8 mouse cellular contexts compared by ENCODE assay signal in the genomic region with DNA sequence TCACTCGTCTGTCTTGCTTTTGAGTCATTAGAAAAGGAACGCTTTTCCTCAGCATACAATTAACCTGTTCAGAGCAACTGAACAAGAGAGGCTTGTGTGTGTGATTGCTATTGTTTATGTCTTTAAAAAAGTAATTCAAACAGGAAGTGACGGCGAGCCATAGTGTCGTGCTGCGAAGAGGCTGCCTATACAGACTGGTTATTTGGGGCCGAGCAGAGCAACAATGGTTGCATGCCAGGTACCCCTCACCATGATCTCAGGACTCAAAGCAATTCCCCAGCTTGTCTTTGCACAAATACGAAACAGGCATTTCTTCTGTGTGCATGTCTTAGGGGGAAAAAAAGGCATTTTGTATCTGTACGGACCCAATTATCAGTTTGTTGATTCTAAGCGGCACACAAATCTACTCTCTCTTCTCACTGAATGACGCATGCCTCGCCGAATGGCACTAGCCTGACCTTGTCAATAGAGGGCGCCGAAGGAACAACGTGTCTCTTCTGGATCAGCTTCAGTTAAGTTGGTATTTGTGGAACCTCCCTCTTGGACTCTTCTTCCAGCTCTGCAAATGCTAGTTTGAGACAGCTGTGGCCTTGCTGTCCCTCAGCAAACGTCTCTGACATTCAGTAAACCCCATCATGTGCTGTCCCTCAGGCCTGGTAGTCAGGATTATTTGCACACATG.
DNase-seq lines count a peak whose midpoint lies in the region; ATAC-seq and TF ChIP-seq lines count a peak whose summit lies in the region.

No protein-coding gene starts in this region.

- no peak for ATAC-seq in forebrain, postnatal 0 days
- peak; percentile 71; the same call in 1 of the 2 replicates for ATAC-seq in hindbrain, embryonic 11.5 days (ENCODE audit: low FRiP score)
- peak; percentile 69 for ATAC-seq in lung, embryonic 15.5 days (ENCODE audit: borderline replicate concordance, extremely low read depth, low FRiP score, low TSS enrichment)
- no peak for ATAC-seq in monocyte, adult 5-6 weeks (replicated peaks; ENCODE audit: insufficient number of reproducible peaks, low FRiP score, low TSS enrichment, poor library complexity, severe bottlenecking)

- no peak overlapping the region for H3K27ac ChIP-seq in ES-Bruce4 (ENCODE audit: insufficient read depth, low read length)
- H3K27ac ChIP-seq in forebrain, postnatal 0 days (ENCODE audit: low read depth, low read length), result no peak overlapping the region
- H3K27ac ChIP-seq in hindbrain, embryonic 11.5 days (ENCODE audit: low read depth, low read length), result no peak overlapping the region
- H3K27ac ChIP-seq in lung, embryonic 15.5 days, result no peak overlapping the region

- no peak for TF ChIP-seq POLR2A in ES-Bruce4 (IDR thresholded peaks at IDR 0.05; ENCODE audit: insufficient read depth, low read length)

- 29% methylated on average over 17 of the region's 17 CpGs for WGBS in forebrain, postnatal 0 days
- 37% methylated on average over 17 of the region's 17 CpGs for WGBS in hindbrain, embryonic 11.5 days
- WGBS in lung, embryonic 15.5 days, result 29% methylated on average over 17 of the region's 17 CpGs

- peak overlapping the region; percentile 34 for H3K4me2 ChIP-seq in forebrain, postnatal 0 days (ENCODE audit: low read depth)
- H3K4me2 ChIP-seq in hindbrain, embryonic 11.5 days (replicated peaks; ENCODE audit: low read depth, low read length), result no peak overlapping the region
- H3K4me2 ChIP-seq in lung, embryonic 15.5 days, result peak overlapping the region; percentile 33; the same call in 1 of the 2 replicates

- no peaks in the 10 kb centered on the region for H3K4me1 ChIP-seq in ES-Bruce4 (ENCODE audit: control insufficient read depth, insufficient read depth, low read length)
- H3K4me1 ChIP-seq in forebrain, postnatal 0 days (ENCODE audit: insufficient read depth), result no peaks in the 10 kb centered on the region
- H3K4me1 ChIP-seq in hindbrain, embryonic 11.5 days (replicated peaks; ENCODE audit: control insufficient read depth, insufficient read depth, low read length), result no peaks in the 10 kb centered on the region
- peaks cover 4% of the 10 kb centered on the region; the same call in 1 of the 2 replicates for H3K4me1 ChIP-seq in lung, embryonic 15.5 days

- TF ChIP-seq EP300 in ES-Bruce4 (IDR thresholded peaks at IDR 0.05; ENCODE audit: insufficient read depth, low read depth, low read length), result no peak

- peak; percentile 79 for TF ChIP-seq CTCF in ES-Bruce4 (IDR thresholded peaks at IDR 0.05; ENCODE audit: low read depth, low read length)
- peak; percentile 71 for TF ChIP-seq CTCF in forebrain, postnatal 0 days (IDR thresholded peaks at IDR 0.05; ENCODE audit: low read depth)

- no peak overlapping the region for H3K4me3 ChIP-seq in ES-Bruce4 (ENCODE audit: low read depth, low read length)
- H3K4me3 ChIP-seq in forebrain, postnatal 0 days (ENCODE audit: low read depth, low read length), result no peak overlapping the region
- H3K4me3 ChIP-seq in hindbrain, embryonic 11.5 days (ENCODE audit: low read depth, low read length), result no peak overlapping the region
- no peak overlapping the region for H3K4me3 ChIP-seq in lung, embryonic 15.5 days

- no peak overlapping the region for H3K9ac ChIP-seq in ES-Bruce4 (ENCODE audit: low read depth, poor library complexity, severe bottlenecking)
- no peak overlapping the region for H3K9ac ChIP-seq in forebrain, postnatal 0 days
- H3K9ac ChIP-seq in hindbrain, embryonic 11.5 days (ENCODE audit: low read depth, low read length), result no peak overlapping the region
- H3K9ac ChIP-seq in lung, embryonic 15.5 days, result no peak overlapping the region

- DNase-seq in c-Kit-positive CD71-negative TER-119-negative erythroid progenitor cells, embryonic 14.5 days (ENCODE audit: low read depth), result peak; percentile 49
- peak; percentile 79 for DNase-seq in forebrain, postnatal 0 days
- peak; percentile 75 for DNase-seq in hindbrain, embryonic 11.5 days (ENCODE audit: low spot score)
- DNase-seq in layer of hippocampus, adult 8-10 months (ENCODE audit: low spot score in 2 of 2), result peak; percentile 57 to 77
- peak; percentile 4 for DNase-seq in retina, adult 2 months (ENCODE audit: low read depth, low spot score)

- H3K27me3 ChIP-seq in ES-Bruce4 (ENCODE audit: control insufficient read depth, insufficient read depth, low read length, poor library complexity, severe bottlenecking), result no peaks in the 10 kb centered on the region
- no peaks in the 10 kb centered on the region for H3K27me3 ChIP-seq in forebrain, postnatal 0 days (ENCODE audit: insufficient read depth, low read length)
- H3K27me3 ChIP-seq in hindbrain, embryonic 11.5 days (ENCODE audit: control insufficient read depth, insufficient read depth, low read length), result no peaks in the 10 kb centered on the region
- no peaks in the 10 kb centered on the region for H3K27me3 ChIP-seq in lung, embryonic 15.5 days

- H3K36me3 ChIP-seq in ES-Bruce4 (ENCODE audit: control insufficient read depth, insufficient read depth, low read length, poor library complexity, severe bottlenecking), result no peaks in the 10 kb centered on the region
- no peaks in the 10 kb centered on the region for H3K36me3 ChIP-seq in forebrain, postnatal 0 days (ENCODE audit: insufficient read depth)
- H3K36me3 ChIP-seq in hindbrain, embryonic 11.5 days (ENCODE audit: control insufficient read depth, insufficient read depth, low read length), result no peaks in the 10 kb centered on the region
- no peaks in the 10 kb centered on the region for H3K36me3 ChIP-seq in lung, embryonic 15.5 days

- no peaks in the 10 kb centered on the region for H3K9me3 ChIP-seq in ES-Bruce4 (replicated peaks; ENCODE audit: control insufficient read depth, insufficient read depth, low read length, poor library complexity, severe bottlenecking)
- no peaks in the 10 kb centered on the region for H3K9me3 ChIP-seq in forebrain, postnatal 0 days (ENCODE audit: low read length)
- no peaks in the 10 kb centered on the region for H3K9me3 ChIP-seq in hindbrain, embryonic 11.5 days (ENCODE audit: control insufficient read depth, low read length)
- no peaks in the 10 kb centered on the region for H3K9me3 ChIP-seq in lung, embryonic 15.5 days

Comparison
In these comparisons a context has a peak if more than half of its experiments do, and no peak if none do; other contexts are left out.
1. DNase-seq: peak in every context shown above with its lines; median percentile 79 in forebrain, postnatal 0 days; 75 in hindbrain, embryonic 11.5 days; 67 in layer of hippocampus, adult 8-10 months; 49 in c-Kit-positive CD71-negative TER-119-negative erythroid progenitor cells, embryonic 14.5 days; 4 in retina, adult 2 months.
2. ATAC-seq: peak in hindbrain, embryonic 11.5 days (single experiment) and lung, embryonic 15.5 days (single experiment); none in forebrain, postnatal 0 days (single experiment) and monocyte, adult 5-6 weeks (single experiment).